Comparison of ENCODE assay signal across 12 mouse cellular contexts in the genomic region with DNA sequence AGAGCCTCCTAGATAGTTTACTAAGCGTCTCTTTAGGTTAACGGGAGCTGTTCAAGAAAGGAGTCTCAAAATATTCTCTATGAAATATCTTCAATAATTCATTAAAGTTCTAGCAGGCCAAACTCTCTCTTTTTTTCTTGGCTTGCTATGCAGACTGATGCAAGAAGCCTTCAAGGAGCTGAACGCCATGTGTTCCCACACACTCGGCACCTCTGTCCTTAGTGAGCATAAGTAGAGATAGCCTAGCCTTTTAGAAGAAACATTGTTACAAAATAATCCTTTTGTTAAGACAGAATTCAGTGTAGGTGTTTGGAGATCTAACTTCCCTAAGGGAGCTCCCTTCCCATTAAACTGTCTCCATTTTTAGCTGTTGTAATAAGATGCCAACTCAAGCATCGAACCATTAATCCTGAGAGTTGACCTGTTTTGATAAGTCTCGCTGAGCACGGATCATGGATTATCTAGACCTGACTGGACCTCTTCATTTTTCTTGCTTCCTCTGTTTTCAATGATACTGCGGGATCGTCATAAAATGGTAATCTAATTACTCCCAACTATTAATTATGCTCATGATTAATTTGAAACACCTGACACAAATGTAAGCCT.
"Had no signal": no experiment of that assay in that cellular context is flagged by ENCODE, and none has a peak within 500 bp of the region (broad histone marks: within the 10 kb centered on the region; RNA-seq: fewer than 3 reads in every experiment).

No protein-coding gene starts in this region.

- H3K4me2 ChIP-seq: limb, embryonic 12.5 days; liver, embryonic 13.5 days; midbrain, embryonic 11.5 days had no signal

- H3K36me3 ChIP-seq: limb, embryonic 12.5 days; liver, embryonic 13.5 days had no signal

- H3K4me3 ChIP-seq: limb, embryonic 12.5 days; liver, embryonic 13.5 days; megakaryocyte, embryonic 14.5 days had no signal

- H3K27ac ChIP-seq: limb, embryonic 12.5 days; liver, embryonic 13.5 days; macrophage had no signal

- H3K4me1 ChIP-seq: limb, embryonic 12.5 days; liver, embryonic 13.5 days; megakaryocyte, embryonic 14.5 days had no signal

- H3K27me3 ChIP-seq: limb, embryonic 12.5 days; liver, embryonic 13.5 days; megakaryocyte, embryonic 14.5 days had no signal

- H3K9ac ChIP-seq: limb, embryonic 12.5 days; liver, embryonic 13.5 days; liver, postnatal 0 days had no signal

- ATAC-seq: intestine, embryonic 16.5 days; liver, postnatal 0 days had no signal

- H3K9me3 ChIP-seq: limb, embryonic 12.5 days had no signal

- DNase-seq: kidney, postnatal 10 days; layer of hippocampus, postnatal 36 days; liver; liver, embryonic 13.5 days; liver, postnatal 0 days; right cerebral cortex, postnatal 14 days; thymus, postnatal 4 days had no signal
